Mouse (Mus musculus) intestine, embryonic 14.5 days (tissue): ENCODE data around the gene Lrrfip2. TPM values are rescaled to one million over a fixed set of nuclear protein-coding genes. Genes with fewer than 3 reads are reported as not detected.
A peak's percentile ranks its signal among the peaks of the same experiment; 100 is the strongest.

ENCODE experiments used
- ATAC-seq: fragments of 200-750 bp; cut with Nextera tagmentation; replicated peaks from 2 replicates; pipeline ENCODE4 v1.8.0; 2017; ENCODE audit warnings: low read depth, moderate number of reproducible peaks, moderate TSS enrichment, moderate library complexity; ENCODE audit not compliant: low FRiP score, low TSS enrichment
- DNase-seq: peaks from one replicate; pipeline ENCODE4 v3.0.0-alpha.2; 2018; ENCODE audit warnings: low spot score
- H3K27ac ChIP-seq: fragments of 300-500 bp; sonication (generic); 2 replicates; pipeline ENCODE4 v1.5.1; 2014; ENCODE audit warnings: low read depth, mild to moderate bottlenecking, control low read depth
- H3K27me3 ChIP-seq: fragments of 300-500 bp; sonication (generic); replicated peaks from 2 replicates; pipeline ENCODE4 v1.6.1; 2014; ENCODE audit warnings: low read length, control low read depth; ENCODE audit not compliant: control insufficient read depth, insufficient read depth
- H3K36me3 ChIP-seq: fragments of 300-500 bp; sonication (generic); 2 replicates; pipeline ENCODE4 v1.6.1; 2014; ENCODE audit warnings: low read length, control low read depth; ENCODE audit not compliant: control insufficient read depth, insufficient read depth
- H3K4me1 ChIP-seq: fragments of 300-500 bp; sonication (generic); replicated peaks from 2 replicates; pipeline ENCODE4 v1.6.1; 2014; ENCODE audit warnings: low read length, control low read depth, mixed read lengths; ENCODE audit not compliant: control insufficient read depth, insufficient read depth
- H3K4me2 ChIP-seq: fragments of 300-500 bp; sonication (generic); 2 replicates; pipeline ENCODE4 v1.6.1; 2014; ENCODE audit warnings: low read length
- H3K4me3 ChIP-seq: fragments of 300-500 bp; sonication (generic); 2 replicates; pipeline ENCODE4 v1.5.1; 2014; ENCODE audit warnings: low read depth, low read length, control low read depth, mixed read lengths
- H3K9ac ChIP-seq: fragments of 300-500 bp; sonication (generic); 2 replicates; pipeline ENCODE4 v1.6.1; 2014; ENCODE audit warnings: mild to moderate bottlenecking, low read length
- H3K9me3 ChIP-seq: fragments of 300-500 bp; sonication (generic); 2 replicates; pipeline ENCODE4 v1.6.1; 2016; ENCODE audit warnings: low read length, control low read depth; ENCODE audit not compliant: control insufficient read depth
- WGBS: fragments of 180-500 bp; shearing (Covaris S2); extraction: QIAGEN DNeasy Blood & Tissue Kit; methylation state at CpG from one replicate; pipeline ENCODE4 v1.1.7; 2014; 5-methylcytosine and 5-hydroxymethylcytosine counted together
- polyA plus RNA-seq: library from polyadenylated mRNA; unstranded; fragments of >200 nt; fragmentation: Nextera tagmentation; extraction: Ambion mirVana; gene quantifications from 2 replicates; pipeline ENCODE4 v1.2.1, GENCODE M21; 2014

Lrrfip2 gene
- polyA plus RNA-seq, 1 experiment from 2014 or later, result 34.4 TPM

- 54% methylated on average over 6 of the region's 6 CpGs for WGBS
Measured at GRCm38 (mm10) chr9:111097543-111097942, 19.8 kb upstream of the Lrrfip2 start.

DNA sequence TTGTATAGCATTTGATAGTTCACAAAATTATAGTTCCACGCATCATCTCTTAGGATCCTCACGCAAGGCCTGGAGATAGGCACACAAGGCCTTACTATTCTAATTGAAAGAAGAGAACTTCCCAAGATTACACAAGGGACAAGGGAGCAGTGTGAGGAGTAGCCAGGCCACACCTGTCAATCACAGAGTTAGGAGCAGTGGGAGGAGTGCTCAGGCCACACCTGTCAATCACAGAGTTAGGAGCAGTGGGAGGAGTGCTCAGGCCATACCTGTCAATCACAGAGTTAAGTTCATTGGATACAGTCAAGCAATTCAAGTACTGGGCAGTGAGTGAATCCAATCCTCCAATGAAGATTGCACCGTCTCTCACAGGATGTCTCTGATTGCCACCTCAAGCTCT, 17.0 kb upstream of the Lrrfip2 start:
- WGBS, result 93% methylated on average over 3 of the region's 3 CpGs
- Histone ChIP-seq H3K4me3 (no peak overlapping the region), H3K9me3 (no peaks in the 10 kb centered on the region), H3K36me3 (no peaks in the 10 kb centered on the region), H3K27me3 (no peaks in the 10 kb centered on the region), H3K27ac (no peak overlapping the region), H3K9ac (no peak overlapping the region), H3K4me1 (no peaks in the 10 kb centered on the region), H3K4me2 (no peak overlapping the region)
- DNase-seq (no peak), ATAC-seq (no peak)

More at GRCm38 (mm10) chr9:111097543-111097942, 19.8 kb upstream of the Lrrfip2 start:
- Histone ChIP-seq H3K4me3 (no peak overlapping the region), H3K4me2 (no peak overlapping the region), H3K36me3 (no peaks in the 10 kb centered on the region), H3K27ac (no peak overlapping the region), H3K27me3 (no peaks in the 10 kb centered on the region), H3K9ac (no peak overlapping the region), H3K4me1 (no peaks in the 10 kb centered on the region), H3K9me3 (no peaks in the 10 kb centered on the region)
- no peak for ATAC-seq
- no peak for DNase-seq

DNA sequence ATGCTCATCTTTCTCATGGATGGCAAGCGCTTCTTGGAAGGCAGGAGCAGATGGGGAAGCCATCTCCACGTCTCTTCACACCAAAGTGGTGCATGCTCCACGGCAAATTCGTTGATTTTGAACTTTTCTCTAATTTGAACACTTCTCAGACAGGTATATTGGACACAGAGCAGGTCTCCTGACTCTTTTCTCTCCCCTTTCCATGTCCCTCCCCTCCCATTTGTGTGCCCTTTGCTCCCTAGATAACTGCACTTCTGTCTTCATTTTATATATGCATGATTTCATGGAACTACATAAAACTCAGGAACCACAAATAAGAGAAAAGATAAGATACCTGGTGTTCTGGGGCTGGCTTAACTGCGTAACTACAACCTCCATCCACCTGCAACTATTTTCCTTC, 14.1 kb upstream of the Lrrfip2 start:
- 84% methylated on average over 5 of the region's 5 CpGs for WGBS

DNA sequence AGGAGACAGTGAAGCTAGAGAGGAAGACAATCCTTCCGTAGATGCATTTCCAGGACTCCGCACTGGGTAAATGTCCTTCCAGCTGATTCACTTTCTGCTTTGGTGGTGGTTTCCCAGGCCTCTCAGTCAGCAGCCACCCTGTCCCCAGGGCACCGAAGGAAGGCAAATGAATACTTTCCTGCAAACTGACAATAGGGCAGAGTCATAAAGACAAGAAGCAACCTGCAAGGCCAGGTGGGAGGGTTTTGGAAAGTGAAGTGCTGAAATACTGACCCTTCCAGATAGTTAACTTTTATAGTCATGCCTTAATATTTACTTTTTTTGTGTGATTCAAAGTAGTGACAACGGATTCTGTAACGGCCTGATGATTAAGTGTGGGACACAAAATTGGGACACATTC, 13.5 kb upstream of the Lrrfip2 start:
- Histone ChIP-seq H3K27ac (no peak overlapping the region), H3K27me3 (no peaks in the 10 kb centered on the region), H3K9me3 (no peaks in the 10 kb centered on the region), H3K9ac (no peak overlapping the region), H3K4me1 (no peaks in the 10 kb centered on the region), H3K4me3 (no peak overlapping the region), H3K4me2 (no peak overlapping the region), H3K36me3 (no peaks in the 10 kb centered on the region)
- no peak for ATAC-seq
- no peak for DNase-seq
- WGBS, result 74% methylated on average over 5 of the region's 5 CpGs

More for the DNA sequence above, 14.1 kb upstream of the Lrrfip2 start:
- H3K27ac ChIP-seq, result no peak overlapping the region
- H3K27me3 ChIP-seq, result no peaks in the 10 kb centered on the region
- no peak overlapping the region for H3K4me2 ChIP-seq
- H3K9ac ChIP-seq, result no peak overlapping the region
- H3K4me3 ChIP-seq, result no peak overlapping the region
- H3K9me3 ChIP-seq, result no peaks in the 10 kb centered on the region
- no peaks in the 10 kb centered on the region for H3K36me3 ChIP-seq
- no peaks in the 10 kb centered on the region for H3K4me1 ChIP-seq
- DNase-seq (no peak), ATAC-seq (no peak)

- no peak overlapping the region for H3K9ac ChIP-seq
- no peak overlapping the region for H3K4me2 ChIP-seq
- H3K27ac ChIP-seq, result no peak overlapping the region
- H3K27me3 ChIP-seq, result no peaks in the 10 kb centered on the region
- H3K4me1 ChIP-seq, result no peaks in the 10 kb centered on the region
- no peaks in the 10 kb centered on the region for H3K9me3 ChIP-seq
- ATAC-seq, result no peak
- DNase-seq, result no peak
- H3K4me3 ChIP-seq, result no peak overlapping the region
- H3K36me3 ChIP-seq, result no peaks in the 10 kb centered on the region
- 55% methylated on average over 3 of the region's 3 CpGs for WGBS
Measured at GRCm38 (mm10) chr9:111107863-111108262, 9.5 kb upstream of the Lrrfip2 start.

DNA sequence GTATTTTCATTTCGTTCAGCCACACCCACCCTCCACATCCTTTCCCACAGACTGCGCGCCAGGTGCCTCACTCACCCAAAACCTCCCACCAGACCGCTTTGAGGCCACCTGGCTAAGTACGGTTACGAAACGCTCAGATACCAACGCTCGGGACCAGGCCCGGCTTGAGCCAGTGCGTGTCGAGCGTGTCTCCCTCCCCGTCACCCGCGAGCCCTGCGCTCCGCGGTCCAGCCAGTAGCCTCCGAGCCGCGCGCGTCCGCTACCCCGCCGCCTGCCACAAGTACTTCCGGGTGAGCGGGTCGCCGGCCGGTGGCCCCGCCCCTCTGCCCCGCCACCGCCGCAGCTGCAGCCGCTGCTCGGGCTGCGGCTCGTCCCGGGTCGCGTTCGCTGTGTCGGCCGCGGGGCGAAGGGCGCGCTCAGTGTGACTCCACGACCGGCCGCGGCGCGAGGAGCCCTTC, 431 bp downstream of the Lrrfip2 start:
- Histone ChIP-seq H3K9ac (peak overlapping the region; percentile 82), H3K27me3 (no peaks in the 10 kb centered on the region), H3K4me1 (peaks cover 15% of the 10 kb centered on the region), H3K27ac (peak overlapping the region; percentile 78), H3K9me3 (no peaks in the 10 kb centered on the region), H3K36me3 (no peaks in the 10 kb centered on the region), H3K4me3 (peak overlapping the region; percentile 94), H3K4me2 (peak overlapping the region; percentile 85)
- ATAC-seq (peak; percentile 95), DNase-seq (peak; percentile 90)
- 1% methylated on average over 55 of the region's 56 CpGs for WGBS

DNA sequence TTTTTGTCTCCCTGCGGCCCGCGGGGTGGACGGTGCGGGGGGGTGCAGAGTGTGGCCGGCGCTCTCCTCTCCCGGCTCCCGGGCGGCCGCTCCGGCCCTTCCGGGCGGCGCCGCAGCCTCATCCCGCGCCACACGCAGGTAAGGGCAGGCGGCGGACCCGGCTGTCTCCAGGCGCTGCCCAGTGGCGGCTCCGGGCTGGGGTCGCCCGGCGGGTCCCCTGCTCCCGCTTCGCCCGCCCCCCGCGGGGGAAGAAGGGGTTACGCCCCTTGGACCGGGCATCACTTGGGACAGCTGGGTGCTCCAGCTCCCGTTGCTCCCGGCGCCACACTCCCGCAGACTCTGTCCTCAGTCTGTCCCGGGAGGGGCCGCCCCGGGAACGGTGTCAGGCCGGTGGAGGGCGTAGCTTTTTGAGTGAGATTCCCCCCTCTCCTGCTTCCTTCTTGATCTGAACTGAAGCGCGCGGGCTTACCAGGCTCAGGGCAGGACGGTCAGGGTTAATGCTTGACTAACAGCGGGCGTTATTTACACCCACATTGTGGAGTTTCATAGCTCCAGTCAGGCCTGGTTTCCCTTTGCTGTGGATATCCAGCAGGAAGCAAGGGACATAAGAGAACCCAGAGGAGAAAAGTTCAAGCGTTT, 979 bp downstream of the Lrrfip2 start:
- Histone ChIP-seq H3K4me1 (peaks cover 15% of the 10 kb centered on the region), H3K27ac (peak overlapping the region; percentile 78), H3K4me3 (peak overlapping the region; percentile 94), H3K36me3 (no peaks in the 10 kb centered on the region), H3K4me2 (peak overlapping the region; percentile 85), H3K9me3 (no peaks in the 10 kb centered on the region), H3K9ac (peak overlapping the region; percentile 82), H3K27me3 (no peaks in the 10 kb centered on the region)
- 0% methylated on average over 33 of the region's 52 CpGs for WGBS
- ATAC-seq (peak; percentile 85), DNase-seq (peak; percentile 82)

- H3K9ac ChIP-seq, result peak overlapping the region; percentile 82
- ATAC-seq, result no peak
- H3K27ac ChIP-seq, result peak overlapping the region; percentile 78; the same call in 1 of the 2 replicates
- H3K4me1 ChIP-seq, result peaks cover 15% of the 10 kb centered on the region
- peak overlapping the region; percentile 94 for H3K4me3 ChIP-seq
- DNase-seq, result peak; percentile 61
- H3K9me3 ChIP-seq, result no peaks in the 10 kb centered on the region
- no peaks in the 10 kb centered on the region for H3K36me3 ChIP-seq
- H3K27me3 ChIP-seq, result no peaks in the 10 kb centered on the region
- WGBS, result 8% methylated on average over 17 of the region's 17 CpGs
- peak overlapping the region; percentile 85 for H3K4me2 ChIP-seq
Measured at GRCm38 (mm10) chr9:111118891-111119441, 1.6 kb downstream of the Lrrfip2 start.

GRCm38 (mm10) chr9:111122446-111122845, 5.1 kb downstream of the Lrrfip2 start:
- H3K9ac ChIP-seq, result no peak overlapping the region
- H3K27me3 ChIP-seq, result no peaks in the 10 kb centered on the region
- H3K36me3 ChIP-seq, result no peaks in the 10 kb centered on the region
- H3K4me1 ChIP-seq, result peaks cover 11% of the 10 kb centered on the region
- H3K4me2 ChIP-seq, result no peak overlapping the region
- no peak for ATAC-seq
- peak; percentile 40 for DNase-seq
- no peak overlapping the region for H3K27ac ChIP-seq
- WGBS, result 66% methylated on average over 5 of the region's 5 CpGs
- no peaks in the 10 kb centered on the region for H3K9me3 ChIP-seq
- no peak overlapping the region for H3K4me3 ChIP-seq
